Mouse (Mus musculus) embryonic facial prominence, embryonic 11.5 days (tissue): ENCODE data around the gene H3f3a. TPM values are rescaled to one million over a fixed set of nuclear protein-coding genes. Genes with fewer than 3 reads are reported as not detected.

Experiments
- ATAC-seq: fragments of 200-750 bp; cut with Nextera tagmentation; replicated peaks from 2 replicates; pipeline ENCODE4 v1.8.0; 2017; ENCODE audit warnings: low read depth; ENCODE audit not compliant: insufficient number of reproducible peaks, low FRiP score, low TSS enrichment
- DNase-seq: peaks from one replicate; pipeline ENCODE4 v3.0.0-alpha.2; 2015; ENCODE audit warnings: low spot score
- H3K27ac ChIP-seq: fragments of 300-500 bp; sonication (generic); replicated peaks from 2 replicates; pipeline ENCODE4 v1.5.1; 2014; ENCODE audit warnings: mild to moderate bottlenecking, low read depth, low read length, control low read depth
- H3K27me3 ChIP-seq: fragments of 300-500 bp; sonication (generic); 2 replicates; pipeline ENCODE4 v1.6.1; 2014; ENCODE audit warnings: mild to moderate bottlenecking, low read length, moderate library complexity, mixed read lengths; ENCODE audit not compliant: control insufficient read depth, insufficient read depth
- H3K36me3 ChIP-seq: fragments of 300-500 bp; sonication (generic); replicated peaks from 2 replicates; pipeline ENCODE4 v1.6.1; 2014; ENCODE audit warnings: low read depth, mild to moderate bottlenecking, low read length, moderate library complexity, mixed read lengths; ENCODE audit not compliant: control insufficient read depth, insufficient read depth
- H3K4me1 ChIP-seq: fragments of 300-500 bp; sonication (generic); 2 replicates; pipeline ENCODE4 v1.6.1; 2014; ENCODE audit warnings: low read length, mixed read lengths; ENCODE audit not compliant: control insufficient read depth, insufficient read depth
- H3K4me2 ChIP-seq: fragments of 300-500 bp; sonication (generic); 2 replicates; pipeline ENCODE4 v1.6.1; 2014; ENCODE audit warnings: low read depth, mild to moderate bottlenecking, control low read depth, low read length, moderate library complexity
- H3K4me3 ChIP-seq: fragments of 300-500 bp; sonication (generic); 2 replicates; pipeline ENCODE4 v1.5.1; 2014; ENCODE audit warnings: low read depth, low read length, control low read depth
- H3K9ac ChIP-seq: fragments of 300-500 bp; sonication (generic); replicated peaks from 2 replicates; pipeline ENCODE4 v1.6.1; 2014; ENCODE audit warnings: mild to moderate bottlenecking, control low read depth, low read length
- H3K9me3 ChIP-seq: fragments of 300-500 bp; sonication (generic); replicated peaks from 2 replicates; pipeline ENCODE4 v1.6.1; 2016; ENCODE audit warnings: mild to moderate bottlenecking, low read length, inconsistent platforms, mixed read lengths; ENCODE audit not compliant: control insufficient read depth
- whole genome bisulfite sequencing: fragments of 180-500 bp; shearing (Covaris S2); extraction: QIAGEN DNeasy Blood & Tissue Kit; methylation state at CpG from one replicate; pipeline ENCODE4 v1.1.7; 2014; 5-methylcytosine and 5-hydroxymethylcytosine counted together
- polyA plus RNA-seq: library from polyadenylated mRNA; unstranded; fragments of >200 nt; fragmentation: Nextera tagmentation; extraction: Ambion mirVana; gene quantifications from 2 replicates; pipeline ENCODE4 v1.2.1, GENCODE M21; 2014

H3f3a gene
- polyA plus RNA-seq, 1 experiment from 2014 or later: 3,910 TPM

GRCm38 (mm10) chr1:180830175-180830574 is 16.4 kb upstream of the H3f3a start:
- no peaks in the 10 kb centered on the region for H3K36me3 ChIP-seq
- DNase-seq (no peak), ATAC-seq (no peak)
- H3K27me3 ChIP-seq: no peaks in the 10 kb centered on the region
- no peaks in the 10 kb centered on the region for H3K9me3 ChIP-seq
- WGBS: 88% methylated on average over 11 of the region's 11 CpGs
- no peak overlapping the region for H3K4me2 ChIP-seq
- no peak overlapping the region for H3K27ac ChIP-seq
- H3K9ac ChIP-seq: no peak overlapping the region
- H3K4me3 ChIP-seq: no peak overlapping the region
- no peaks in the 10 kb centered on the region for H3K4me1 ChIP-seq

GRCm38 (mm10) chr1:180829775-180830174 is 16.0 kb upstream of the H3f3a start:
- Histone ChIP-seq H3K9ac (no peak overlapping the region), H3K27me3 (no peaks in the 10 kb centered on the region), H3K27ac (no peak overlapping the region), H3K36me3 (no peaks in the 10 kb centered on the region), H3K4me2 (no peak overlapping the region), H3K9me3 (no peaks in the 10 kb centered on the region), H3K4me1 (no peaks in the 10 kb centered on the region), H3K4me3 (no peak overlapping the region)
- no peak for ATAC-seq
- DNase-seq: no peak
- WGBS: 85% methylated on average over 11 of the region's 11 CpGs

- Histone ChIP-seq H3K9ac (no peak overlapping the region), H3K9me3 (no peaks in the 10 kb centered on the region), H3K27ac (no peak overlapping the region), H3K36me3 (no peaks in the 10 kb centered on the region), H3K4me3 (no peak overlapping the region), H3K4me2 (no peak overlapping the region), H3K27me3 (no peaks in the 10 kb centered on the region), H3K4me1 (no peaks in the 10 kb centered on the region)
- no peak for ATAC-seq
- 93% methylated on average over 4 of the region's 4 CpGs for WGBS
- DNase-seq: no peak
These were observed 12.9 kb upstream of the H3f3a start for GRCm38 (mm10) chr1:180826634-180827033.

GRCm38 (mm10) chr1:180824721-180825120 is 11.0 kb upstream of the H3f3a start:
- Histone ChIP-seq H3K27ac (no peak overlapping the region), H3K4me1 (no peaks in the 10 kb centered on the region), H3K9ac (no peak overlapping the region), H3K27me3 (no peaks in the 10 kb centered on the region), H3K36me3 (no peaks in the 10 kb centered on the region), H3K4me2 (no peak overlapping the region), H3K4me3 (no peak overlapping the region), H3K9me3 (no peaks in the 10 kb centered on the region)
- WGBS: 67% methylated on average over 3 of the region's 3 CpGs
- ATAC-seq (no peak), DNase-seq (no peak)

- no peak overlapping the region for H3K4me3 ChIP-seq
- ATAC-seq (no peak), DNase-seq (no peak)
- no peak overlapping the region for H3K27ac ChIP-seq
- H3K9me3 ChIP-seq: no peaks in the 10 kb centered on the region
- H3K9ac ChIP-seq: no peak overlapping the region
- H3K36me3 ChIP-seq: no peaks in the 10 kb centered on the region
- no peaks in the 10 kb centered on the region for H3K4me1 ChIP-seq
- no peaks in the 10 kb centered on the region for H3K27me3 ChIP-seq
- no peak overlapping the region for H3K4me2 ChIP-seq
- WGBS: 84% methylated on average over 3 of the region's 3 CpGs
These were observed 10.0 kb upstream of the H3f3a start for GRCm38 (mm10) chr1:180823716-180824115.

- WGBS: 92% methylated on average over 5 of the region's 5 CpGs
- ATAC-seq: no peak
- Histone ChIP-seq H3K27me3 (no peaks in the 10 kb centered on the region), H3K4me3 (no peak overlapping the region), H3K9me3 (no peaks in the 10 kb centered on the region), H3K27ac (no peak overlapping the region), H3K9ac (no peak overlapping the region), H3K4me2 (no peak overlapping the region), H3K36me3 (no peaks in the 10 kb centered on the region), H3K4me1 (no peaks in the 10 kb centered on the region)
- no peak for DNase-seq
These were observed 8.5 kb upstream of the H3f3a start for GRCm38 (mm10) chr1:180822276-180822675.

GRCm38 (mm10) chr1:180821101-180821500 is 7.4 kb upstream of the H3f3a start:
- H3K4me3 ChIP-seq: no peak overlapping the region
- no peaks in the 10 kb centered on the region for H3K27me3 ChIP-seq
- no peaks in the 10 kb centered on the region for H3K4me1 ChIP-seq
- 81% methylated on average over 6 of the region's 6 CpGs for WGBS
- ATAC-seq (no peak), DNase-seq (no peak)
- H3K9me3 ChIP-seq: no peaks in the 10 kb centered on the region
- no peak overlapping the region for H3K4me2 ChIP-seq
- H3K36me3 ChIP-seq: no peaks in the 10 kb centered on the region
- no peak overlapping the region for H3K9ac ChIP-seq
- no peak overlapping the region for H3K27ac ChIP-seq

- ATAC-seq: no peak
- H3K4me3 ChIP-seq: no peak overlapping the region
- H3K4me1 ChIP-seq: no peaks in the 10 kb centered on the region
- no peaks in the 10 kb centered on the region for H3K36me3 ChIP-seq
- H3K9ac ChIP-seq: no peak overlapping the region
- 81% methylated on average over 2 of the region's 2 CpGs for WGBS
- no peaks in the 10 kb centered on the region for H3K9me3 ChIP-seq
- no peak overlapping the region for H3K4me2 ChIP-seq
- H3K27me3 ChIP-seq: no peaks in the 10 kb centered on the region
- no peak overlapping the region for H3K27ac ChIP-seq
- DNase-seq: no peak
These were observed 4.3 kb upstream of the H3f3a start for GRCm38 (mm10) chr1:180818000-180818399.
